Mouse (Mus musculus): Measurements from ENCODE around the gene Snapc2. TPM values are rescaled to one million over a fixed set of nuclear protein-coding genes. Genes with fewer than 3 reads are reported as not detected.

Gene Snapc2
- total and polyA plus RNA-seq, 2 experiments from 2014 or later = 26.7 to 84.9 TPM

GRCm38 (mm10) chr8:4256911-4257310 is 4.0 kb downstream of the Snapc2 start:
- Histone ChIP-seq H3K36me3 (replicated peaks; ENCODE audit: control insufficient read depth, insufficient read depth, low read length) (peaks cover 43% of the 10 kb centered on the region), H3K27me3 (ENCODE audit: control insufficient read depth, insufficient read depth, low read length) (no peaks in the 10 kb centered on the region), H3K27ac (ENCODE audit: low read depth) (no peak overlapping the region), H3K4me2 (ENCODE audit: low read depth, low read length) (no peak overlapping the region), H3K4me3 (ENCODE audit: low read depth, low read length) (no peak overlapping the region), H3K4me1 (ENCODE audit: control insufficient read depth, insufficient read depth) (peaks cover 18% of the 10 kb centered on the region), H3K9me3 (replicated peaks; ENCODE audit: control insufficient read depth, low read length) (no peaks in the 10 kb centered on the region), H3K9ac (replicated peaks; ENCODE audit: low read depth, low read length) (no peak overlapping the region)
- WGBS = 35% methylated on average over 4 of the region's 4 CpGs
- TF ChIP-seq CTCF (IDR thresholded peaks at IDR 0.05; ENCODE audit: low read depth) = no peak
- no peak for TF ChIP-seq EP300 (IDR thresholded peaks at IDR 0.05; ENCODE audit: low read depth)
- no peak for DNase-seq (ENCODE audit: low spot score)
- no peak for ATAC-seq (ENCODE audit: insufficient read depth, low read depth)

- WGBS = 84% methylated on average over 4 of the region's 4 CpGs
- no peak for ATAC-seq (ENCODE audit: insufficient read depth, low read depth)
Observed at GRCm38 (mm10) chr8:4257350-4257749, 4.5 kb downstream of the Snapc2 start.

GRCm38 (mm10) chr8:4258233-4258632 is 5.4 kb downstream of the Snapc2 start:
- peak overlapping the region; percentile 66 for H3K4me3 ChIP-seq (ENCODE audit: low read depth, low read length)
- H3K4me1 ChIP-seq (ENCODE audit: control insufficient read depth, insufficient read depth) = peaks cover 14% of the 10 kb centered on the region
- no peaks in the 10 kb centered on the region for H3K9me3 ChIP-seq (replicated peaks; ENCODE audit: control insufficient read depth, low read length)
- no peaks in the 10 kb centered on the region for H3K27me3 ChIP-seq (ENCODE audit: control insufficient read depth, insufficient read depth, low read length)
- peak overlapping the region; percentile 62 for H3K9ac ChIP-seq (replicated peaks; ENCODE audit: low read depth, low read length)
- DNase-seq (ENCODE audit: low spot score) (peak; percentile 49), ATAC-seq (ENCODE audit: insufficient read depth, low read depth) (peak; percentile 45)
- peak overlapping the region; percentile 97 for H3K4me2 ChIP-seq (ENCODE audit: low read depth, low read length)
- TF ChIP-seq EP300 (IDR thresholded peaks at IDR 0.05; ENCODE audit: low read depth) = no peak
- TF ChIP-seq CTCF (IDR thresholded peaks at IDR 0.05; ENCODE audit: low read depth) = peak; percentile 77
- no peak overlapping the region for H3K27ac ChIP-seq (ENCODE audit: low read depth)
- 4% methylated on average over 35 of the region's 35 CpGs for WGBS
- peaks cover 57% of the 10 kb centered on the region for H3K36me3 ChIP-seq (replicated peaks; ENCODE audit: control insufficient read depth, insufficient read depth, low read length)

More at GRCm38 (mm10) chr8:4257350-4257749, 4.5 kb downstream of the Snapc2 start:
- no peak overlapping the region for H3K9ac ChIP-seq (replicated peaks; ENCODE audit: low read depth, low read length)
- no peaks in the 10 kb centered on the region for H3K27me3 ChIP-seq (ENCODE audit: control insufficient read depth, insufficient read depth, low read length)
- no peaks in the 10 kb centered on the region for H3K9me3 ChIP-seq (replicated peaks; ENCODE audit: control insufficient read depth, low read length)
- H3K27ac ChIP-seq (ENCODE audit: low read depth) = no peak overlapping the region
- DNase-seq (ENCODE audit: low spot score) = no peak
- peaks cover 48% of the 10 kb centered on the region for H3K36me3 ChIP-seq (replicated peaks; ENCODE audit: control insufficient read depth, insufficient read depth, low read length)
- TF ChIP-seq CTCF (IDR thresholded peaks at IDR 0.05; ENCODE audit: low read depth) = no peak
- TF ChIP-seq EP300 (IDR thresholded peaks at IDR 0.05; ENCODE audit: low read depth) = no peak
- peaks cover 17% of the 10 kb centered on the region for H3K4me1 ChIP-seq (ENCODE audit: control insufficient read depth, insufficient read depth)
- no peak overlapping the region for H3K4me2 ChIP-seq (ENCODE audit: low read depth, low read length)
- no peak overlapping the region for H3K4me3 ChIP-seq (ENCODE audit: low read depth, low read length)

- Histone ChIP-seq H3K36me3 (replicated peaks; ENCODE audit: control insufficient read depth, insufficient read depth, low read length) (peaks cover 61% of the 10 kb centered on the region), H3K27me3 (ENCODE audit: control insufficient read depth, insufficient read depth, low read length) (no peaks in the 10 kb centered on the region), H3K27ac (ENCODE audit: low read depth) (no peak overlapping the region), H3K4me2 (ENCODE audit: low read depth, low read length) (peak overlapping the region; percentile 97), H3K9me3 (replicated peaks; ENCODE audit: control insufficient read depth, low read length) (no peaks in the 10 kb centered on the region), H3K4me1 (ENCODE audit: control insufficient read depth, insufficient read depth) (peaks cover 11% of the 10 kb centered on the region), H3K9ac (replicated peaks; ENCODE audit: low read depth, low read length) (peak overlapping the region; percentile 62), H3K4me3 (ENCODE audit: low read depth, low read length) (peak overlapping the region; percentile 66)
- ATAC-seq (ENCODE audit: insufficient read depth, low read depth) (peak; percentile 52), DNase-seq (ENCODE audit: low spot score) (no peak)
- WGBS = 1% methylated on average over 32 of the region's 32 CpGs
- TF ChIP-seq CTCF (IDR thresholded peaks at IDR 0.05; ENCODE audit: low read depth) (no peak), EP300 (IDR thresholded peaks at IDR 0.05; ENCODE audit: low read depth) (no peak)
Observed at GRCm38 (mm10) chr8:4258678-4259077, 5.8 kb downstream of the Snapc2 start.

- Histone ChIP-seq H3K9me3 (replicated peaks; ENCODE audit: control insufficient read depth, low read length) (no peaks in the 10 kb centered on the region), H3K27me3 (ENCODE audit: control insufficient read depth, insufficient read depth, low read length) (no peaks in the 10 kb centered on the region), H3K27ac (ENCODE audit: low read depth) (no peak within 1 kb of the TSS), H3K4me2 (ENCODE audit: low read depth, low read length) (peak within 1 kb of the TSS; percentile 97), H3K4me3 (ENCODE audit: low read depth, low read length) (peak within 1 kb of the TSS; percentile 66), H3K4me1 (ENCODE audit: control insufficient read depth, insufficient read depth) (peaks cover 5% of the 10 kb centered on the region), H3K9ac (replicated peaks; ENCODE audit: low read depth, low read length) (peak within 1 kb of the TSS; percentile 62), H3K36me3 (replicated peaks; ENCODE audit: control insufficient read depth, insufficient read depth, low read length) (peaks cover 67% of the 10 kb centered on the region)
- TF ChIP-seq EP300 (IDR thresholded peaks at IDR 0.05; ENCODE audit: low read depth) (no peak), CTCF (IDR thresholded peaks at IDR 0.05; ENCODE audit: low read depth) (no peak)
- WGBS = 5% methylated on average over 32 of the region's 33 CpGs
- peak; percentile 93 for ATAC-seq (ENCODE audit: insufficient read depth, low read depth)
- peak; percentile 84 for DNase-seq (ENCODE audit: low spot score)
Observed at GRCm38 (mm10) chr8:4259125-4259804, 6.4 kb downstream of the Snapc2 start, which contains the start of gene Ctxn1. Ctxn1 (minus strand) TSS chr8:4259274.

GRCm38 (mm10) chr8:4259805-4260170 is 6.9 kb downstream of the Snapc2 start:
- WGBS = 78% methylated on average over 4 of the region's 4 CpGs
- Histone ChIP-seq H3K36me3 (replicated peaks; ENCODE audit: control insufficient read depth, insufficient read depth, low read length) (peaks cover 67% of the 10 kb centered on the region), H3K27ac (ENCODE audit: low read depth) (no peak overlapping the region), H3K4me1 (ENCODE audit: control insufficient read depth, insufficient read depth) (peaks cover 5% of the 10 kb centered on the region), H3K9ac (replicated peaks; ENCODE audit: low read depth, low read length) (no peak overlapping the region), H3K4me3 (ENCODE audit: low read depth, low read length) (no peak overlapping the region), H3K9me3 (replicated peaks; ENCODE audit: control insufficient read depth, low read length) (no peaks in the 10 kb centered on the region), H3K27me3 (ENCODE audit: control insufficient read depth, insufficient read depth, low read length) (no peaks in the 10 kb centered on the region), H3K4me2 (ENCODE audit: low read depth, low read length) (no peak overlapping the region)
- ATAC-seq (ENCODE audit: insufficient read depth, low read depth) (no peak), DNase-seq (ENCODE audit: low spot score) (no peak)
- TF ChIP-seq EP300 (IDR thresholded peaks at IDR 0.05; ENCODE audit: low read depth) (no peak), CTCF (IDR thresholded peaks at IDR 0.05; ENCODE audit: low read depth) (no peak)
